Mouse (Mus musculus) megakaryocyte-erythroid progenitor cell, adult 5 weeks (primary cell): Measurements from ENCODE around the gene Tmod3. TPM values are rescaled to one million over a fixed set of nuclear protein-coding genes. Genes with fewer than 3 reads are reported as not detected.

ENCODE experiments used
- polyA plus RNA-seq: library from polyadenylated mRNA; stranded (reverse); fragments of >175 nt; gene quantifications from 2 replicates; pipeline ENCODE4 v1.2.3, GENCODE M21; 2012

The Tmod3 gene
- polyA plus RNA-seq: 11.9 and 13.6 TPM in 2 replicates

GRCm38 (mm10) chr9:75559512-75560012 is at the start of gene Tmod3:
TSS of gene Tmod3 (minus strand) at chr9:75559657.

Other genes with a start within 250 kb of the Tmod3 start
- gene Bcl2l10, start 211.9 kb downstream of the Tmod3 start, polyA plus RNA-seq: not detected in 2 replicates
- gene Mapk6, start 149.7 kb downstream of the Tmod3 start, polyA plus RNA-seq: 23.6 and 26.4 TPM in 2 replicates
- gene Leo1, start 118.1 kb downstream of the Tmod3 start, polyA plus RNA-seq: 9.4 and 14.8 TPM in 2 replicates
- gene Tmod2, start 51.7 kb upstream of the Tmod3 start, polyA plus RNA-seq: 0.05 TPM in 1 of 2 replicates, not detected in the other
- gene Lysmd2, start 66.1 kb upstream of the Tmod3 start, polyA plus RNA-seq: 9.0 and 13.1 TPM in 2 replicates
- not detected in 2 replicates for gene Scg3, start 124.4 kb upstream of the Tmod3 start, polyA plus RNA-seq
- not detected in 2 replicates for gene Bmp5, start 215.7 kb upstream of the Tmod3 start, polyA plus RNA-seq